Mouse (Mus musculus) layer of hippocampus, adult 8-10 months (tissue): ENCODE results near the gene Podxl2. TPM values are rescaled to one million over a fixed set of nuclear protein-coding genes. Genes with fewer than 3 reads are reported as not detected.

Experiments used
- DNase-seq, 2 experiments: peaks; one replicate each; pipeline ENCODE4 v3.0.0; 2022; ENCODE audit warnings: low spot score in 2 of 2
- total RNA-seq, 4 experiments: library from RNA; stranded (reverse); gene quantifications; 2 replicates each; pipeline ENCODE4 v1.2.4; 2022

Gene Podxl2
- total RNA-seq, 4 experiments from 2014 or later, result 160 to 178 (median 170) TPM

DNA sequence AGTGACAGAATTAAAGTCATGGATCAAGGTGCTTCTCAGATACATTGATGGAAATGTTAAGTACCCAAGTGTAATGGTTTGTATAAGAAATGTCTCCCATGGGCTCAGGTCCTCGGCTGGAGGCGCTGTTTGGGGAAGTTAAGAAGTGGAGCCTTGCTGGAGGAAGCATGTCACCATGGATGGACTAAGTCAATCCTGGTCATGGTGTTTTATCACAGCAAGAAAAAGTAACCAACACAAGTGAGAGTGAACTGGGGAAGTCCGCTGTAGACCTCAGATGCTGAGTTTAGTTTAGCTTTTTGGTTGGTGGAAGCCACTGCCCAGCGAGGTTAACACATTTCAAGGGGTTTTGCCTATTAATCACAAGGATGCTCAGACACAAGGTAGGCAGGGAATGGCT lies 45.3 kb downstream of the Podxl2 start:
- DNase-seq, result no peak

DNA sequence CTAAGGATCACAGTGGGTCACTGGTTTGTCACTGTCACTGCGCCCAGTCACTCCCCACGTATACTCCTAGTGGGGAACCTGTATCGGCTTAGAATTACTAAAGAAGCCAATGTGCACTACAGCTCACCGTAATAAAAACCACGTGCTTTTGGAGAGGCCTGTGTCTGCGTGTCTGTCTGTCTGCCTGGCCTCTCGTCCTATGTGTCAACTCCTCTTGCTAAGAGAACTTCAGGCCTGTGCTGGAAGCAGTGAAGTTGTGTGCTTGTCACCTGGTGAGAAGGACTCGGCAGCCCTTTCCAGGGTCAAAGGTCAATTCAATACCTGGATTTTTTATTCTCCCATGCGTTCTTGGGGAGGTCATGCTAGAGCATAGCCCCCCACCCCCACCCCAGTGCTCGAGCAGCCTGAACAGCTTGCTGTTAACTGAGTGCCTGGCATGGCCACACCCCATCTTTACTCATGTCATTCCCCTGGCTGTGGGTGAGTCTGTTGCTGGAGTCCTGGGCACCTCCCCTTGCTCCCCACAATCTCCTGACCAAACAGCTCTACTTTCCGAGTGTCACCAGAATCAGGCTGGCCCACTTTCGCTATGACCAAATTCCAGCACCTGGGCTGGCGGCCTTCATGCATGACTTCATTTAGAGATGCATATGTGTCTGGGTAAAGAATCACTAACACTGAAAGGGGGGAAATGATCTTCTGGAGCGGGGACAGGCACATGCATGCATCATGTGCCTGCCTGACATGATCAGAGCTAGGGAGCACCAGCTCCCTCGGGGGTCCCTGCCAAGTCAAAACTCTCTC lies 46.4 kb downstream of the Podxl2 start:
- DNase-seq, result no peak

DNA sequence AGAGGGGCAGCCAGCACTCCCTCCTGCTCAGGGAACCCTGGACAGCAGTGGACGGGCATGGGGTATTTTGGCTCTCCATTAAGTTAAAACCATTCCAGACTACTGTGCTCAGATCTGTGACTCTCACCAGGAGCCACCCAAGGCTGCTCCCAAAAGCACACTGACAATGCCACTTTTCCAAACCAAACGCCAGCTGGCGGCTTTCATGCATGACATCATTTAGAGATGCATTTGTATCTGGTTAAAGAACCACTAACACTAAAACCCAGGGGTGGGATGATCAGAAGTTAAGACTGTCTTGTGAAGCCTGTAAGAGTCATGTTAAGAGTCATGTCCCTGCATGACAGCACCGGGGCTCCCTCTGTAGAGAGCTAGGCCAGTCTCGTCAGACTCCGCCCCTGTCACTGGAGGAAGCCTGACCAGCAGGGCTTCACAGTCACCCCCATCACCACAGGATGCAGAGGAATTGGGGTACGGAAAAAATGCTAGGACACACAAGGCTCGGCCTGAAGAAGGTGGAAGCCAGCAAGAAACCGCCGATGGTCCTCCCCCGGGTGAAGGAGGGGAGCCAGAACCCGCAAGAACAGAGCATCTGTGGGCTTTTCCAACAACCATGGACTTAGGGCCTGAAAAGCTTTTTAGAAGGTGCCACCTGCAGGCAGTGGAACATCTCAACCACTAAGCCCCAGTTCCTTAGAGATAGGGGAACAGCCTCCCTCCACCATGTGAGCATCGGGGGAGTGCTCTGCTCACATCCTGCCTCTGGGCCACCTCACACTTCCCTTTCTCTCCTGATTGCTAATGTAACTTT lies 47.2 kb downstream of the Podxl2 start:
- DNase-seq, result no peak

DNA sequence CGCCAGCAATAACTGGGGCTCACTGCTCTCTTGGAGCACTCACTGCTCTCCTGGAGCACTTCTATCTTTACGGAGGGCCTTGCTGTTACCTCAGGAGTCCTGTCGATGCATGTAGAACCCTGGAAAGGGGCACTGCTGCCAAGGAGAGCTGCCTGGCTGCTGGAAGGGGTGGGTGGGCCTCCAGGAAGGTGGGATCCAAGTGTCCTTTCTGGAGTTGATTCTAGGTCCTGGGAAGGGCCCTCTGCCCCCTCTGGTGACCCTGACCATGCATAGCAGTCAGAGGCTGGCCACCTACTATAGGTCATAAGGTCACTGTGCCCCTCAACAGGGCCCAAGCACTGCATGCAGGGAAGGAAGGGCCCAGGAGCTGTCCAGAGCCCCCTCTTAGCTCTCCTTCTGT lies 47.9 kb downstream of the Podxl2 start:
- no peak for DNase-seq

DNA sequence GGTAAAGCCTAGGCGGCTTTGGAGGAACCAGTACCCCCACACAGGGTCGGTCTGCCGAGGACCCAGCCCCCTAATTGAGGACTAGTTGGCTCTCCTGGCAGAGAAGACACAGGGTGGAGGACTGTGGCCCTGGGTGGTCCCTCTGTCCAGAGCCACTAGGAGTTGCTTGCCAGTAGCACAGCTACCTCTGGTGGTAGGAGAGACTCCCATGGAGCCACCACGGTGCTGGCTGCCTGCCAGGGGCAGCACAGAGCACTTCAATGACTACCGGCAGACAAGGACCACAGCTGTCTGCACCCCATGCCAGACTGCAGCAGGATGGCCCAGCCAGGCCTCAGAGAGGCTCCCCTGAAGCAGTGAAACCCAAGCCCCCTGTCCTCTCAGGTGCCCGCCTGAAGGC lies 48.3 kb downstream of the Podxl2 start:
- DNase-seq, result peak in 1 of 2 experiments; percentile 42

DNA sequence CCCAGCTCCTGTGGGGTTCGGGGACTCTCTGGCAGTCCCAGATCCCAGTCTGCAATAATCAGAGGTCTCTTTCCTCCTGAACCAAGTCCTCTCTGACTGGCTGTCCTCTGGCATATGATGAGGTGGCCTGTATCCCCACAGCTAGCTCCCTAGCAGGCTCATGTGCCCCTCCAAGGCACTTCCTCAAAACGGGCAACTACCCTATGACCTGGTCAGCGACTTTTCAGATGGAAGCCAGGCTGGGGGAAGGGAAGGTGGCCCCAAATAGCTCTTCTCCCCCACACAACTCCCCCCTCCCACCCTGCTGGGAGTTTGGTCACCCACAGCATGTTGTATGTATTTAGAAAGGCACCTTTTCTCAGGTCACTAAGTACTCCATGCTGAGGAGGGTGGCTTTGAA lies 48.8 kb downstream of the Podxl2 start:
- no peak for DNase-seq

DNA sequence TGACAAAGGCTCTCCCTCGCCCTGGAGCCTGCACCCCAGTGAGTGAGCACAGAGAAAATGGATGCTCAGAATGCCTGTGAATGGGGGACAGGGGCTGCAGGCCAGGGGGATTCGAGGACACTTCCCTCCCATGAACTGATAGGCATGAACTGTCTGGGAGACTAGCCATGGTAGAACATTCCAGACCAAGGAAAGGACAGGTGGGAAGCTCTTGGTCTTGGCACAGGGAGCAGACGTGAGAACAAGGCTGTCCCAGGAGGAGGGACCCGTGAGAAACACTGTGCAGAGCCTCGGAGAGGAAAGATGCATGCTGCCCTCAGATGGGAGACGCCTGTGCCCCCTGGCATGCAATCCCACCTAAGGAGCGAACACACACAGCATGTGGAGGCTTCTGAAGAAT lies 50.7 kb downstream of the Podxl2 start:
- no peak for DNase-seq

DNA sequence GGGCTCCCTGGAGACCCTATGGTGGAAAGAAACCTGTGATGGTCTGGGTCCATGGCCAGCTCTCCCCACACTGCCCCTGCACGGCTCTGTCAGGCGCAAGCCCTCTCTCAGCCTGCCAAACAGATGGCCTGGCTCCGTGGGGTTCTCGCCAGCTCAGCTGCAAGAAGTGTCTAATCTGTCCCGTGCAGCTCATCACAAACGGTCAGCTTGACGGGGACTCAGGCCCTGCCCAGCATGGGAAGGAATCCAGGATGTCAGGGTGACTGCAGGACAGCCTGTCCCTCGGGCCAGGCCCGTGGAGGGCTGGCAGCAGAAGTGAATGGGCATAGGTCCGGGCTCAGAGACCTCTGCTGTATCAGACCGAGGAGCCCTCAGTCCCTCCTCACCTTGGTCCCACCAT lies 52.9 kb downstream of the Podxl2 start:
- no peak for DNase-seq

DNA sequence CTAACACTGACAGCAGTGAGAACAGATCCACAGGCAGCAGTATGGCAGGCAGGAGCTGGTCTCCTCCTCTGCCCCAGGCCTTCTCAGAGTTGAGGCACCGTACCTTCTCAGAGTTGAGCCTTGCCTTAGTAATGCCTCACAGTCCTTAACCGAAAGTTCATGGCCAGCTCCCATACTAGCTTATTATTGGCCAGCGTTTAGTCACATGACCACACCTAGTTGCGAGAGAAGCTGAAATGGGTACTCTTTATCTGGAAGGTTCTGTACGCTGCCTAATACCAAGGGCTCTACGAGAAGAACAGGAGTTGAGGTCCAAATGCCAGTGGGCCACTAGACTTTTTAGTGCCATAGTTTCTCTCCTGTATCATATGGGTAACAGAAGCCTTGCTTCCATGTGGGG lies 53.5 kb downstream of the Podxl2 start:
- DNase-seq, result no peak

DNA sequence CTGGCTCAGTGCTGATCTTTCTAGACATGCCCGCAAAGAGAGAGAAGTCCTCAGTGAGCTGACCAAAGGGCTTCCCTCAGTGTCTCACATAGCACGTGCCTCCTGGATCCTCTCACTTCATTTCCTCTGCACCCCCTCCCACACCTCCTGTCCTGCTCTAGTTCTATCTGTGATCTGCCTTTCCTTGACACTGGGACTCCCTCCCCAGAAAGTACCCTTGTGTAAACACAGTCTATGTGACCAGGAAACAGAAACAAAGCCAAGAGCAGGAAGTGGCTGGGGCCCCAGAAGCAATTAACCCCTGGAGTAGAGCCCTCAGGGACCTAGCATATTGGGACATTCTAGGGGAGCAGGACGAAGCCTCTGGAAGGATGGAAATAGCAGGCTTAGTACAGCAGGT lies 54.0 kb downstream of the Podxl2 start:
- no peak for DNase-seq

DNA sequence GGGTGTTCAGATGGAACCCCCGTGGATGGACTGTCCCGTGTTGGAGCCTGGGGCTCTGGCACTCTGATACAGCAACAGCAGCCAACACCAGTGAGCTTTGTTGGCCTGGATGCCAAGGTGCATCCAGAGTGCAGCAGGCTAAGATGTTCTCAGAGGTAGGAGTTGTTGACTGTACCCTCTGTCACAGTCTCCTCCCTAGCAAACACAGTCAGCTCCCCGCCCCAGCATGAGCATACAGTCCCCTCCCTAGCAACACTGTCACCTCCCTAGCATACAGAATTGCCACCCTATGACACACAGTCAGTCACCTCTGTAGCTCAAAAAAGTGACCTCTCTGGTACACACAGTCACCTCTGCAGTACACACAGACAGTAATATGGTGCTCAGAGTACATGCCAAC lies 57.9 kb downstream of the Podxl2 start:
- no peak for DNase-seq

DNA sequence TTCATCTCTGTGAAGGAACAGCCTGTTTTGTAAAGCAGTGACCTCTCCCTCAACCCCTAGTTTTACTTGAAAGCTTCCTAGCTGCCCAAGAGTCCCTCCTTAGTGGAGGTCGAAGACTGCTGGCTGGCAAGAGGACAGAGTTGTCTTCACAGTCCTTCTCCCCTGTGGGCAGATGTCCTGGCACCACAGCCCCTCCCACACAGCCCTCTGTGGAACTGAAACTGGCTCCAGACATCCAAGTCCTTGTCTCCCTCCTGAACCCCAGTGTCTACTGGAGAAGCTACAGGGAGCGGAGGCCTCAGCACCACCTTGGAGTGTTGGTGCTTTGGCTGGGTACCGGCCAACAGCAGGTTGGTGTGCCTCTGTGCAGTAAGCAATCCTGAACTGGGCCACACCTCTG lies 59.4 kb downstream of the Podxl2 start:
- no peak for DNase-seq

DNA sequence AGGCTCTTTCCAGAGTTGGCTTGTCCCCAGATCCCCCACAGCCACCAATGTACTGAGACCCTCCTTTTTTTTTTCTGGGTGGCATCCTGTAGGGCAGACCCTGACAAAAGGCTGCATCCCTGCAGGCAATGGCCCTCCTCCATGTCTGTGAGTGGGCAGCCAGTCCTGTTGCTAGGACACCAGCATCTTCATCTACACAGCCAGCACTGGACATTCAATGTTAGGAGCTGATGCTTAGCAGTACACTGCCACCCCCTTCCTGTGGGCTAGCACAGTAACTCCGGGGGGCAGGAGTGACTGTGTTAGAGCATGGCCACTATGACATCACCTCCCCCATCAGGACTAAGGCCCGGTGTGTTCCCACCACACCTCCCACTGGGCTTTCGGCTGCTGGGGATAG lies 59.8 kb downstream of the Podxl2 start:
- no peak for DNase-seq

DNA sequence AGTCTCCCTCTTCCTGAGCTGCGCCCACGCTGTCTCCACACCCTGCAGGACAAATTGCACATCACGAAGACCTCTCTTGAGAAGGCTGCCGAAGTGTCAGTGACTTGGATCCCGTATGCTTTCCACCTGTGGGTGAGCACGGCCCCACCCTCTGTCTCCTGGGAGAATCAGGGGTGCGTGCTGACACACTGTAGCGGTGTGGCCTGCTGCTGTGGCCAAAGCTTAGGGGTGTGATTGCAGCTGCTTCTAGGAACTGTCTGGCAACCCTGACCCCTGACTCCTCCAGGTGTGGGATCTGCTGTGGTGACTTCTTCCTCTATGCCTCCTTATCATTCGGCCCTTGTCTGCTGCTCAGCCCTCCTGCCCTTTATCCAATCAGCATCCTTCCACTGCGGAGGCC lies 61.0 kb downstream of the Podxl2 start:
- no peak for DNase-seq

DNA sequence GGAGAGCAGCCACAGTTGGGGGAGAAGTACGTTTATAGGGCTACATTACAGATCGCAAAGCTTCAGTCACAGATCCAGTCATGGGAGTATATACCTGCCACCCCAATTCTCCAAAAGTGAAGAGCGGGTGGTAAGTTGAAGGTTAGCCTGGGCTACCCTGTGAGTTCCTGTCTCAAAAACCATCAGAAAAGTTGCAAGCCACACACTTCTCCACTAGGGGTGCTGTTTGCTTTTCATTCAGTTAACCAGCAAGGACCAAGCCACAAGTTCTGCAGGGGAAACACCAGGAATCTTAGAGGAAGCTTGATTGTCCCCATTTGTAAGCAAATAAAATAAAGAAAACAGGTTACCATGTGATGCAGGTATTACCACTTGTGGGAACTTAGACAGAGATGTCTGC lies 62.0 kb downstream of the Podxl2 start:
- DNase-seq, result no peak

DNA sequence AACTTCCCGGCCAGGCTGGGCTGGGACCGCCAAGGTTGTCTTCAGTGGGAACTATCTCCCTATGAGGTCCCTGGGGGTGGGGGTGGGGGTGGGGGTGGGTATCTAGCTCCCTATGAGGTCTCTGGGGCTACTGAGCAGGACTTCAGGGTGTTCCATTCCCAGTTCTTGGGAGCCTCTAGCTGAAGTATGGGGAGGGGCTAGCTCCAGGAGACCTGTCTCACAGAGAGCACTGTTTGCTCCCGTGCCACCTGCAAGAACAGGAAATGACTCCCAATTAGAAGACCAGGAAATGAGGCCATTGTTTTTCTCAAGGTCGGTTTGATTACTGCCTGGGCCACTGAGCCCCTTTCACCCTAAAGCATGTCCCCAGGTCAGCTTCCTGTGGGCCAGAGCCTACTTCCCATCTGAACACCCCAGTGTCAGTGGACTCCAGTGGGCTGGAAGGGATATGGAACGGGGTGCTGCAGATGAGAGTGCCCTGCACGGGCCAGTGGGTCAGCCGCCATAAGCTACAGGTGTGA lies 62.9 kb downstream of the Podxl2 start:
- DNase-seq, result no peak

DNA sequence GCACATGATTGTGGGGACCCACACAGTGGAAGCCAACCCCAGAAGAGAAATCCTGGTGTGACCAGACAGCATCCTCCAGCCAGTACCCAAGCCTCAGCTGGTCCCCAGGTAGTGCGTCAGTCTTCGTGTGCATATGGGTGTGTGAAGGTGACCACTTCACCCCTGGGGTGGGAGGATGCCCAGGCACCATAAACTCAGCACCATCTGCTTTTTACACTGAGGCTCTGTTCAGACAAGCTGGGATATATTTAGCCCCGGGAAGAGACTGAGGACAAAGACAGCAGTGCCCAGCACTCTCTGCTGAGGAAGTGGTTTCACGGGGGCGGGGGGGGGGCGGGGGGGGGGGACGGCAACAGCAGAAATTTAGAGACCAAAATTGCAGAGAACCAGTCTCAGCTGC lies 63.4 kb downstream of the Podxl2 start:
- no peak for DNase-seq

DNA sequence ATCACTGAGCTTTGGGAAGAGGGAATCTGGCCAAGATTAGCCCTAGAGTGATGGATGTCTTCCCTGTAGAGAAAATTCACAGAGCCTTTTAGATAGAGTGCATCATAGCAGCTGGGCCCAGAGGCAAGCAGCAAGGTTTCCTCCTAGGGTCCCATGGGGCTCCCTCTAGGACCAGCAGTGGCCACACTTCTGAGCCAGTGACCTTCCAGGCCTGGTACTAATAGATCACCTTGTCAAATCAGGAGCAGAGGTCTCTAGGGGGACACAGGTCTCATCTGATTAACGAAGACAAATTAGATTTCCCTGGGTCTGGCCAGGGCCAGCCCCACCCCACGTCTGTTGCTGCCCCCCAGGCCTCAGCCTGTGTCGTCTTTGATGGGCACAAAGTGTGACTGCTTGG lies 64.6 kb downstream of the Podxl2 start:
- no peak for DNase-seq

DNA sequence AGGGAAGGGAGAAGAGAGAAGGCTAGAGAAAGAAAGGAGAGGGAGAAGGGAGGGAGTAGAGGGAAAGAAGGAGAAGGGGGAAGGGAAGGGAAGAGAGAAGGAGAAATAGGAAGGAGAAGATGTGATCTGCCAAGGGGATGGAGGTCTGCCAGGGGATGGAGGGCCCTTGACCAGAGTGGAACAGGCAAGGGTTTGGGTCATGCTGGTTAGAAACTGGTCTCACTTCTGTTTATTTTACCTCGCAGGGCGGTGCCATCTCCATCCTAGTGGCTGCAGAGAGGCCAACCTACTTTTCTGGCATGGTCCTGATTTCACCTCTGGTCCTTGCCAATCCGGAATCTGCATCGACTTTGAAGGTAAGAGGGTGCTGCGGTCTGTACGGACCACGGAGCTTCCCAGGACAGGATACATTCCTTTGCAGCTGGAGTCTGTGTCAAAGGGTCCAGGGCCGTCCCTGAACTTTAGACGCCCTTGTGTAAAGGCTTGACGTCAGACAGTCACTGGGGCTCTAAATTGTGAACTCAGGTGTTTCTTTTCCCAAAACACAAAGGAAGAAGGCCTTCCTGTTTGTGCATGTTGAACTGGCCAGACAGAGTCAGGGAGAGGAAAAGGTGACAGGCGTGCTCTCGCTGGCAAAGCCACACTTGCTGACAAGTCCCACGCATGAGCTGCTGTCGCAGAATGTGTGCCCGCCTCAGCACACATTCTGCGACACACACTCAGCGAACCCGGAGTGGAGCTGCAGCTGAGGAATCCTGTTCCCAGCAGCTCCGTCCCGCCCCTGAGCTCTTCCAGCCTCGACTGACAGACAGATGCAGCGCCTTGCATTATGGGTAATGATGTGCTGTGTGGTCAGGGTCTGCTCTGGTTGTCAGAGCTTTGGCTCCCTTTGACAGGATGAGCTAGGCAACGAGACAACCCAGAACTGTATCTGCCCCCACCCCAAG lies 65.5 kb downstream of the Podxl2 start:
- DNase-seq, result no peak

DNA sequence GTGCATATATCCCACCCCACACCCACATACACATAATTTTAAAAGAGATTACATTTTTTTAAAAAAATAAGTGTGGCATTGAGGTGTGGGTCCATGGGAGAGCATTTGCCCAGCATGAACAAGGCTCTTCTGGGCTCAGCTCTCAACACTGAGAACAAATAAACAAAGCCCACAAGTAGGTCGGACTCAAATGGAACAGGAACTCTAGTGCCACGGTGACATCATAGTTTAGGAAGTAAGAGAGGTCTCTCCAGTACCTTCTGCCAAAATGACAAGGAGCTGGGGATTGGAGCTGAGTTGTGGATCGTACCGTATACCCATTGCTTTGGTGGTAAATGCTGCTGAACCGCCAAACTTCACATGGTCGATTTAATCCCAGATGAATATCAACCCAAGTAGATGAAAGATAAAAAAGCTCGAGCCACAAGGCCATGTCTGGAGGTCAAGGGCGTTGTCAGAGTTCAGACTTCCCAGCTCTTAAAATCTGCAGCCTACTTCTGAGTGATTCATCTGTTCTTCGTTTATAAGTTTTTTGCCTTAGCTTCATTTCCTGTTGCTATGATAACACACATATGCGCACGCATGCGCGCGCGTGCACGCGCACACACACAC lies 69.8 kb downstream of the Podxl2 start:
- no peak for DNase-seq
